Mouse (Mus musculus): ENCODE results near the gene Evx2. TPM values are rescaled to one million over a fixed set of nuclear protein-coding genes. Genes with fewer than 3 reads are reported as not detected.

Evx2 gene
- total RNA-seq, 1 experiment from 2014 or later = not detected

GRCm38 (mm10) chr2:74657251-74658023, 1.9 kb downstream of the Evx2 start:
- ATAC-seq (replicated peaks in 1 of 2; ENCODE audit: insufficient read depth in 1 of 2, low FRiP score in 2 of 2, low TSS enrichment in 1 of 2, low read depth in 1 of 2, poor library complexity in 2 of 2, severe bottlenecking in 2 of 2) = no peak

DNA sequence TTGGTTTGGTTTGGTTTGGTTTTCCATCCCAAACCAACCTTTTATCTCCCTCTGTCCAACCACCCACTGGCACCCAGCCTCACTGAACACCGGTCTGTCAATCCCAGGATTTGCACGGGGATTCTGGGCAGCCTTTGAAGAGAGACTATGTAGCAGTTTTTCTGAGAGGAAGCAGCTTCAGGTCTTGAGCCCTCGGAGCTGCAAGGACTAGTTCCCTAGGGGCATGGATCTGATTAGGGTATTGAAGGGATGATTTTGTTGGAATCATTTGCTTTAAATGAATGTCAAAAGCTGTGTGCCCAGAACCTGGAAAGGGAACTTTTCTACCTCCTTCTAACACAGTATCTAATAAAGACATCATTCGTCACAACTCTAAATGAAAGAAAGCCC, 2.7 kb downstream of the Evx2 start:
- ATAC-seq (replicated peaks in 1 of 2; ENCODE audit: insufficient read depth in 1 of 2, low FRiP score in 2 of 2, low TSS enrichment in 1 of 2, low read depth in 1 of 2, poor library complexity in 2 of 2, severe bottlenecking in 2 of 2) = no peak

- ATAC-seq (replicated peaks in 1 of 2; ENCODE audit: insufficient read depth in 1 of 2, low FRiP score in 2 of 2, low TSS enrichment in 1 of 2, low read depth in 1 of 2, poor library complexity in 2 of 2, severe bottlenecking in 2 of 2) = peak; percentile 43 to 61
Measured at GRCm38 (mm10) chr2:74655821-74656631, 3.3 kb downstream of the Evx2 start.

DNA sequence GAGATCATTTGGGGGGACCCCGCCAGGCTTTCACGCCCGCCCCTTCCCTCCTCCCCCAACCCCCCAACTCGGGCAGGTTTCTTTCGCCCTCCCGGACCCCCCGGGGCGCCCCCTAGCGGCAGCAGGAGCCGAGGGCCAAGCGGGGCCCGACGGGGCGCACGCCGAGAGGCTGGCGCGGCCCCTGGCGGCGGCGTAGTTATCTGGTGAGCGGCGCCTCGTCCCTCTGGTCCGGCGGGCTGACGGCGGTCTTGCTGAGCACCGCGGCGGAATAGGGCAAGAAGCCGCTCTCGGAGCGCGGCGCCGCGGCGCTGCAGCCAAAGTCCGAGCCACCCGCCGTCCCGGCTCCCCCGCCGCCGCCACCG, 4.0 kb downstream of the Evx2 start:
- no peak for ATAC-seq (replicated peaks in 1 of 2; ENCODE audit: insufficient read depth in 1 of 2, low FRiP score in 2 of 2, low TSS enrichment in 1 of 2, low read depth in 1 of 2, poor library complexity in 2 of 2, severe bottlenecking in 2 of 2)

DNA sequence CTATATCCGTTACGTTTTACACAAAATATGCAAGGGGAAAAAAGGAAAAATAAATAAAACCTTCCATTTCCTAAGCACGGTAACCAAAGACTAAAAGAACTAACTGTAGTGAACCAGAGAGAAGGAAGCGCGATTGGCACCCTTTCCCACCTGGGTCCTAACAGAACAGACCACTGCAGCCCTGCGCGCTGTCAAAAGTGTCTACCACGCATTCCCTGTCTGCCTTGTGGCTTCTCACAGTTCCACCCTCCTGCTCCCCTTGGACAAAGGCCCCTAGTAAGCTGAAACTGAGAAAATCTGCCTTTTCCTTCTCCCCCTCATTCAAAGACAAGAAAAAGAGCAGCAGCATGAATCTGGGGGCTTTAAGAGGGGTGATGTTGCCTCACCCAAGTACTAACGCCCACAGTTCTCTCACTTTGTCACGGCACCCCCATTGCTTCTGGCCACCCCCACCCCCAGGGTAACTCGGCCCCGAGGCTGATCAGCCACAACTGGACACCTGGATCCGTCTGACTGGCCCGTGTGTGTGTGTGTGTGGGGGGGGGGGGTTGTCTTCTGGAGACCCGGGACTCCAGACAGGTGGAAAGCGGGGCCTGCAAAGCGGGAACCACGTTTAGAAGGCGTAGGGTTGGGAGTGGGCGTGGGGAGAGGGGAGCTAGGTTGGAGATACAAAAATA, 4.5 kb downstream of the Evx2 start:
- ATAC-seq (replicated peaks in 1 of 2; ENCODE audit: insufficient read depth in 1 of 2, low FRiP score in 2 of 2, low TSS enrichment in 1 of 2, low read depth in 1 of 2, poor library complexity in 2 of 2, severe bottlenecking in 2 of 2) = no peak

- no peak for ATAC-seq (replicated peaks in 1 of 2; ENCODE audit: insufficient read depth in 1 of 2, low FRiP score in 2 of 2, low TSS enrichment in 1 of 2, low read depth in 1 of 2, poor library complexity in 2 of 2, severe bottlenecking in 2 of 2)
Measured at GRCm38 (mm10) chr2:74653781-74654535, 5.4 kb downstream of the Evx2 start.

DNA sequence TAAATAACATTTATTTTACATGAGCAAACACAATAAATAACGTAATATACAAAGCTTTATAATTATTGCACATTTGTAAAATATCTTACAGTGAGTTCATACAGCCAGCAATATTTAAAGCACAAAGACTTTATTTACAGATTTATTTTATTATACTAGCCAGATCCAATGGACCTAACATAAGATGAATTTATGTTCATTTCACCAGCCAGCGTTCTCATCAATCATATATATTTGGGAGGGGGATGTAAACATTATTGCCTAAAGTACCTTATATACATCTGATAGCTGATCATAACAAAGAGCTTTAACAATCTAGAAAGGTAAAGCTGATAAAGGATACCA, 6.4 kb downstream of the Evx2 start:
- ATAC-seq (replicated peaks in 1 of 2; ENCODE audit: insufficient read depth in 1 of 2, low FRiP score in 2 of 2, low TSS enrichment in 1 of 2, low read depth in 1 of 2, poor library complexity in 2 of 2, severe bottlenecking in 2 of 2) = no peak

DNA sequence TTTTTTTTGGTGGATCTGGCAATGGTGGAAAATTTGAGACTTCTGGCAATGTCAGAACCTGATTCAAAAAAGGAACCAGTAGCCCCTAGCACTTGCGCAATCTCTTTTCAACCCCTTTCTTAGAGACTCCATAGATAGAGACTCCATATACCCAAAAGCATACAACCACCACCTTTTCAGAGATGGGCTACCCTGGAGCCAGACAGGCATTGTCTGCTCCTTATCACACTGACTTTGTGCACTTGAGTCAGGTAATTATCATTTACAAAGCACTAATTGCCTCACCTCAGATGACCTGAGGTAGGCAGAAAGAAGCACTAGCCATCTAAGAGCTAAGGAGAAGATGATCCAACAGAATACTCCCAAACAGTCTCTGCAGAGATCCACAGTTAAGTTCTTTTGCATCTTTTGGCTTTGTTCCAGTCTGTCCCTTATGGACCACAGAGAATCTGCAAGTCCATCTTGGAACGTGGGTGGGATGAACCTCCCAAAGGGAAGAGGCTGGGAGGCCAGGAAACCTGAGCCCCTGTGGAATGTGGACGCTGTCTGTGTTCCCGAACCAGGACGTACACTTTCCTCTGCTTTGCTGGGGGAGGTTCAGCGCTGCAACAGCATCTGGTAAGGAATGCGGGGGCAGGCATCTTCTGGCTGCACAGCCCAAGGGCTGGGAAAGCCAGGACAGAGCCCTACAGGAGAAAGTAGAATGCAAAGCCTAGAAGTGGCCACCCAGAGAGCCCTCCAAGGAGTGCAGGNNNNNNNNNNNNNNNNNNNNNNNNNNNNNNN, 12.1 kb downstream of the Evx2 start:
- no peak for ATAC-seq (replicated peaks in 1 of 2; ENCODE audit: insufficient read depth in 1 of 2, low FRiP score in 2 of 2, low TSS enrichment in 1 of 2, low read depth in 1 of 2, poor library complexity in 2 of 2, severe bottlenecking in 2 of 2)

DNA sequence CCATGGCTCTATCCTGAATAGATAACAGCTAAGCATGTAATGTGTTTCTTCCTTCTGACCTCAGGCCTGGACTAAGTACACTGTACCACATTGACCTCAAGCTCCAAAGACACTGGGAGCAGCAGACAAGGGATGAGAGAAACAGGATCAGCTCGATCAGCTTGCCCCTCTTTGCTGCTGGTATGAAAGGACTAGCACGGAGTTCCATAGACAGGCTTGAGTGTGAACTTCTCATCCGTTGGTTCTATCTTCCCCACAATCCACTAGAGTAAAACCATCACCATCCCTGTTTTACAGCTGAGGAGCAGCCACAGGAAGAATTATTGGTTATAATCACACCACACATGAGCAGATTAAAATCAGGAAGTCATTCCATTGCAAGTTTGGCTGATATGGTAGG, 13.7 kb downstream of the Evx2 start:
- no peak for ATAC-seq (replicated peaks in 1 of 2; ENCODE audit: insufficient read depth in 1 of 2, low FRiP score in 2 of 2, low TSS enrichment in 1 of 2, low read depth in 1 of 2, poor library complexity in 2 of 2, severe bottlenecking in 2 of 2)

- ATAC-seq (replicated peaks in 1 of 2; ENCODE audit: insufficient read depth in 1 of 2, low FRiP score in 2 of 2, low TSS enrichment in 1 of 2, low read depth in 1 of 2, poor library complexity in 2 of 2, severe bottlenecking in 2 of 2) = peak; percentile 49 to 56; a peak in 2 of 4 replicates
Measured at GRCm38 (mm10) chr2:74642431-74642830, 16.9 kb downstream of the Evx2 start.

GRCm38 (mm10) chr2:74635412-74635811, 23.9 kb downstream of the Evx2 start:
- ATAC-seq (replicated peaks in 1 of 2; ENCODE audit: insufficient read depth in 1 of 2, low FRiP score in 2 of 2, low TSS enrichment in 1 of 2, low read depth in 1 of 2, poor library complexity in 2 of 2, severe bottlenecking in 2 of 2) = no peak

- no peak for ATAC-seq (replicated peaks in 1 of 2; ENCODE audit: insufficient read depth in 1 of 2, low FRiP score in 2 of 2, low TSS enrichment in 1 of 2, low read depth in 1 of 2, poor library complexity in 2 of 2, severe bottlenecking in 2 of 2)
Measured at GRCm38 (mm10) chr2:74620368-74620767, 39.0 kb downstream of the Evx2 start.

GRCm38 (mm10) chr2:74619676-74620246, 39.6 kb downstream of the Evx2 start:
- ATAC-seq (replicated peaks in 1 of 2; ENCODE audit: insufficient read depth in 1 of 2, low FRiP score in 2 of 2, low TSS enrichment in 1 of 2, low read depth in 1 of 2, poor library complexity in 2 of 2, severe bottlenecking in 2 of 2) = no peak

GRCm38 (mm10) chr2:74617706-74618105, 41.7 kb downstream of the Evx2 start:
- ATAC-seq (replicated peaks in 1 of 2; ENCODE audit: insufficient read depth in 1 of 2, low FRiP score in 2 of 2, low TSS enrichment in 1 of 2, low read depth in 1 of 2, poor library complexity in 2 of 2, severe bottlenecking in 2 of 2) = no peak

- no peak for ATAC-seq (replicated peaks in 1 of 2; ENCODE audit: insufficient read depth in 1 of 2, low FRiP score in 2 of 2, low TSS enrichment in 1 of 2, low read depth in 1 of 2, poor library complexity in 2 of 2, severe bottlenecking in 2 of 2)
Measured at GRCm38 (mm10) chr2:74611406-74611805, 48.0 kb downstream of the Evx2 start.

- peak; percentile 46 to 80 for ATAC-seq (replicated peaks in 1 of 2; ENCODE audit: insufficient read depth in 1 of 2, low FRiP score in 2 of 2, low TSS enrichment in 1 of 2, low read depth in 1 of 2, poor library complexity in 2 of 2, severe bottlenecking in 2 of 2)
Measured at GRCm38 (mm10) chr2:74609350-74609749, 50.0 kb downstream of the Evx2 start.

All from hematopoietic stem cell, adult 5-6 weeks (primary cell).